Mouse (Mus musculus): ENCODE measurements at regions not wholly inside any gene's neighbourhood (a gene's known extent, or its start where the extent isn't known, plus 50 kb on each side); places are given as distances from the start of the nearest gene placed in this dataset.

- Histone ChIP-seq H3K4me3 (ENCODE audit: insufficient read depth, low read depth, low read length) (no peak overlapping the region), H3K36me3 (ENCODE audit: control insufficient read depth, insufficient read depth, low read length) (no peaks in the 10 kb centered on the region), H3K27ac (replicated peaks; ENCODE audit: insufficient read depth, low read depth, low read length) (no peak overlapping the region), H3K4me1 (ENCODE audit: control insufficient read depth, insufficient read depth, low read length) (no peaks in the 10 kb centered on the region), H3K9ac (ENCODE audit: low read depth, low read length) (no peak overlapping the region), H3K27me3 (ENCODE audit: control insufficient read depth, insufficient read depth, low read length) (no peaks in the 10 kb centered on the region), H3K79me2 (ENCODE audit: control insufficient read depth, insufficient read depth, low read length) (no peaks in the 10 kb centered on the region)
- no peak for TF ChIP-seq CTCF (IDR thresholded peaks at IDR 0.05; ENCODE audit: low read depth, low read length)
- TF ChIP-seq POLR2A (IDR thresholded peaks at IDR 0.05; ENCODE audit: extremely low read depth, insufficient read depth, low read length): no peak
- 84% methylated on average over 5 of the region's 5 CpGs for WGBS
- no peak for DNase-seq (ENCODE audit: extremely low read depth, low read depth, low spot score)
Observed at GRCm38 (mm10) chr13:102065274-102065640, 297.2 kb upstream of the Pik3r1 start.

GRCm38 (mm10) chr13:102065796-102066195 lies 297.8 kb upstream of the Pik3r1 start:
- Histone ChIP-seq H3K27ac (replicated peaks; ENCODE audit: insufficient read depth, low read depth, low read length) (no peak overlapping the region), H3K4me3 (ENCODE audit: insufficient read depth, low read depth, low read length) (no peak overlapping the region), H3K36me3 (ENCODE audit: control insufficient read depth, insufficient read depth, low read length) (no peaks in the 10 kb centered on the region), H3K27me3 (ENCODE audit: control insufficient read depth, insufficient read depth, low read length) (no peaks in the 10 kb centered on the region), H3K4me1 (ENCODE audit: control insufficient read depth, insufficient read depth, low read length) (no peaks in the 10 kb centered on the region), H3K9ac (ENCODE audit: low read depth, low read length) (no peak overlapping the region), H3K79me2 (ENCODE audit: control insufficient read depth, insufficient read depth, low read length) (no peaks in the 10 kb centered on the region)
- WGBS: 92% methylated on average over 5 of the region's 5 CpGs
- no peak for DNase-seq (ENCODE audit: extremely low read depth, low read depth, low spot score)
- TF ChIP-seq POLR2A (IDR thresholded peaks at IDR 0.05; ENCODE audit: extremely low read depth, insufficient read depth, low read length) (no peak), CTCF (IDR thresholded peaks at IDR 0.05; ENCODE audit: low read depth, low read length) (no peak)

- Histone ChIP-seq H3K4me1 (ENCODE audit: control insufficient read depth, insufficient read depth, low read length) (no peaks in the 10 kb centered on the region), H3K9ac (ENCODE audit: low read depth, low read length) (no peak overlapping the region), H3K4me3 (ENCODE audit: insufficient read depth, low read depth, low read length) (no peak overlapping the region), H3K27ac (replicated peaks; ENCODE audit: insufficient read depth, low read depth, low read length) (no peak overlapping the region), H3K36me3 (ENCODE audit: control insufficient read depth, insufficient read depth, low read length) (no peaks in the 10 kb centered on the region), H3K79me2 (ENCODE audit: control insufficient read depth, insufficient read depth, low read length) (no peaks in the 10 kb centered on the region), H3K27me3 (ENCODE audit: control insufficient read depth, insufficient read depth, low read length) (no peaks in the 10 kb centered on the region)
- TF ChIP-seq CTCF (IDR thresholded peaks at IDR 0.05; ENCODE audit: low read depth, low read length): no peak
- no peak for TF ChIP-seq POLR2A (IDR thresholded peaks at IDR 0.05; ENCODE audit: extremely low read depth, insufficient read depth, low read length)
- WGBS: 81% methylated on average over 3 of the region's 3 CpGs
- DNase-seq (ENCODE audit: extremely low read depth, low read depth, low spot score): no peak
Observed at GRCm38 (mm10) chr13:102070740-102071139, 302.7 kb upstream of the Pik3r1 start.

- no peak for DNase-seq (ENCODE audit: extremely low read depth, low read depth, low spot score)
Observed at GRCm38 (mm10) chr13:102072366-102072765, 304.3 kb upstream of the Pik3r1 start.

GRCm38 (mm10) chr13:102087766-102088165 lies 319.7 kb upstream of the Pik3r1 start:
- Histone ChIP-seq H3K4me3 (ENCODE audit: insufficient read depth, low read depth, low read length) (no peak overlapping the region), H3K9ac (ENCODE audit: low read depth, low read length) (no peak overlapping the region), H3K79me2 (ENCODE audit: control insufficient read depth, insufficient read depth, low read length) (no peaks in the 10 kb centered on the region), H3K27ac (replicated peaks; ENCODE audit: insufficient read depth, low read depth, low read length) (no peak overlapping the region), H3K4me1 (ENCODE audit: control insufficient read depth, insufficient read depth, low read length) (no peaks in the 10 kb centered on the region), H3K27me3 (ENCODE audit: control insufficient read depth, insufficient read depth, low read length) (no peaks in the 10 kb centered on the region), H3K36me3 (ENCODE audit: control insufficient read depth, insufficient read depth, low read length) (no peaks in the 10 kb centered on the region)
- TF ChIP-seq POLR2A (IDR thresholded peaks at IDR 0.05; ENCODE audit: extremely low read depth, insufficient read depth, low read length) (no peak), CTCF (IDR thresholded peaks at IDR 0.05; ENCODE audit: low read depth, low read length) (no peak)
- DNase-seq (ENCODE audit: extremely low read depth, low read depth, low spot score): no peak
- 80% methylated on average over 1 of the region's 1 CpGs for WGBS

More at GRCm38 (mm10) chr13:102072366-102072765, 304.3 kb upstream of the Pik3r1 start:
- no peak overlapping the region for H3K4me3 ChIP-seq (ENCODE audit: insufficient read depth, low read depth, low read length)
- 84% methylated on average over 4 of the region's 4 CpGs for WGBS
- H3K27ac ChIP-seq (replicated peaks; ENCODE audit: insufficient read depth, low read depth, low read length): no peak overlapping the region
- H3K79me2 ChIP-seq (ENCODE audit: control insufficient read depth, insufficient read depth, low read length): no peaks in the 10 kb centered on the region
- no peaks in the 10 kb centered on the region for H3K4me1 ChIP-seq (ENCODE audit: control insufficient read depth, insufficient read depth, low read length)
- no peak overlapping the region for H3K9ac ChIP-seq (ENCODE audit: low read depth, low read length)
- H3K36me3 ChIP-seq (ENCODE audit: control insufficient read depth, insufficient read depth, low read length): no peaks in the 10 kb centered on the region
- no peak for TF ChIP-seq CTCF (IDR thresholded peaks at IDR 0.05; ENCODE audit: low read depth, low read length)
- TF ChIP-seq POLR2A (IDR thresholded peaks at IDR 0.05; ENCODE audit: extremely low read depth, insufficient read depth, low read length): no peak
- no peaks in the 10 kb centered on the region for H3K27me3 ChIP-seq (ENCODE audit: control insufficient read depth, insufficient read depth, low read length)

GRCm38 (mm10) chr13:102089551-102089950 lies 321.5 kb upstream of the Pik3r1 start:
- DNase-seq (ENCODE audit: extremely low read depth, low read depth, low spot score): no peak
- H3K9ac ChIP-seq (ENCODE audit: low read depth, low read length): no peak overlapping the region
- no peak overlapping the region for H3K4me3 ChIP-seq (ENCODE audit: insufficient read depth, low read depth, low read length)
- H3K36me3 ChIP-seq (ENCODE audit: control insufficient read depth, insufficient read depth, low read length): no peaks in the 10 kb centered on the region
- WGBS: 69% methylated on average over 5 of the region's 5 CpGs
- TF ChIP-seq CTCF (IDR thresholded peaks at IDR 0.05; ENCODE audit: low read depth, low read length) (no peak), POLR2A (IDR thresholded peaks at IDR 0.05; ENCODE audit: extremely low read depth, insufficient read depth, low read length) (no peak)
- H3K27me3 ChIP-seq (ENCODE audit: control insufficient read depth, insufficient read depth, low read length): no peaks in the 10 kb centered on the region
- no peaks in the 10 kb centered on the region for H3K4me1 ChIP-seq (ENCODE audit: control insufficient read depth, insufficient read depth, low read length)
- H3K27ac ChIP-seq (replicated peaks; ENCODE audit: insufficient read depth, low read depth, low read length): no peak overlapping the region
- H3K79me2 ChIP-seq (ENCODE audit: control insufficient read depth, insufficient read depth, low read length): no peaks in the 10 kb centered on the region

All from liver, adult 2 months (tissue).